Mouse (Mus musculus) embryonic facial prominence, embryonic 13.5 days (tissue): ENCODE measurements at regions not wholly inside any gene's neighbourhood (a gene's known extent, or its start where the extent isn't known, plus 50 kb on each side); places are given as distances from the start of the nearest gene placed in this dataset.

ENCODE experiments used
- ATAC-seq: fragments of 200-750 bp; cut with Nextera tagmentation; 2 replicates; pipeline ENCODE4 v1.8.0; 2017; ENCODE audit warnings: low read depth; ENCODE audit not compliant: insufficient number of reproducible peaks, insufficient read depth, low FRiP score, low TSS enrichment
- H3K27ac ChIP-seq: fragments of 300-500 bp; sonication (generic); 2 replicates; pipeline ENCODE4 v1.5.1; 2015; ENCODE audit warnings: moderate library complexity, mild to moderate bottlenecking, inconsistent platforms
- H3K27me3 ChIP-seq: fragments of 300-500 bp; sonication (generic); 2 replicates; pipeline ENCODE4 v1.6.1; 2015; ENCODE audit warnings: mild to moderate bottlenecking, inconsistent platforms
- H3K36me3 ChIP-seq: fragments of 300-500 bp; sonication (generic); 2 replicates; pipeline ENCODE4 v1.6.1; 2015; ENCODE audit warnings: mild to moderate bottlenecking, inconsistent platforms
- H3K4me1 ChIP-seq: fragments of 300-500 bp; sonication (generic); 2 replicates; pipeline ENCODE4 v1.6.1; 2015; ENCODE audit warnings: inconsistent platforms
- H3K4me2 ChIP-seq: fragments of 300-500 bp; sonication (generic); 2 replicates; pipeline ENCODE4 v1.6.1; 2015; ENCODE audit warnings: moderate library complexity, mild to moderate bottlenecking, inconsistent platforms
- H3K4me3 ChIP-seq: fragments of 300-500 bp; sonication (generic); 2 replicates; pipeline ENCODE4 v1.5.1; 2015; ENCODE audit warnings: mild to moderate bottlenecking, inconsistent platforms
- H3K9ac ChIP-seq: fragments of 300-500 bp; sonication (generic); 2 replicates; pipeline ENCODE4 v1.6.1; 2015; ENCODE audit warnings: mild to moderate bottlenecking, inconsistent platforms
- H3K9me3 ChIP-seq: fragments of 300-500 bp; sonication (generic); 2 replicates; pipeline ENCODE4 v1.6.1; 2016; ENCODE audit warnings: inconsistent platforms
- WGBS: fragments of 180-500 bp; shearing (Covaris S2); methylation state at CpG from one replicate; pipeline ENCODE4 v1.1.7; 2015; ENCODE audit warnings: mixed read lengths; 5-methylcytosine and 5-hydroxymethylcytosine counted together

GRCm38 (mm10) chr8:88019243-88020115, 60.1 kb upstream of the Zfp423 start:
- 77% methylated on average over 17 of the region's 17 CpGs for WGBS
- Histone ChIP-seq H3K36me3 (no peaks in the 10 kb centered on the region), H3K9me3 (peaks cover 4% of the 10 kb centered on the region; the same call in 1 of the 2 replicates), H3K9ac (no peak overlapping the region), H3K27ac (no peak overlapping the region), H3K4me2 (no peak overlapping the region), H3K4me1 (peaks cover 21% of the 10 kb centered on the region), H3K27me3 (no peaks in the 10 kb centered on the region), H3K4me3 (no peak overlapping the region)
- no peak for ATAC-seq

- Histone ChIP-seq H3K27me3 (no peaks in the 10 kb centered on the region), H3K4me1 (peaks cover 17% of the 10 kb centered on the region), H3K27ac (no peak overlapping the region), H3K4me2 (no peak overlapping the region), H3K9ac (no peak overlapping the region), H3K36me3 (no peaks in the 10 kb centered on the region), H3K9me3 (peaks cover 4% of the 10 kb centered on the region; the same call in 1 of the 2 replicates), H3K4me3 (no peak overlapping the region)
- 90% methylated on average over 4 of the region's 4 CpGs for WGBS
- no peak for ATAC-seq
Measured at GRCm38 (mm10) chr8:88018494-88018893, 59.1 kb upstream of the Zfp423 start.

GRCm38 (mm10) chr8:88012177-88012825, 52.9 kb upstream of the Zfp423 start:
- Histone ChIP-seq H3K27ac (no peak overlapping the region), H3K27me3 (no peaks in the 10 kb centered on the region), H3K9me3 (no peaks in the 10 kb centered on the region; the same call in 1 of the 2 replicates), H3K4me2 (no peak overlapping the region), H3K4me1 (peaks cover 12% of the 10 kb centered on the region; the same call in 1 of the 2 replicates), H3K36me3 (no peaks in the 10 kb centered on the region), H3K4me3 (no peak overlapping the region), H3K9ac (no peak overlapping the region)
- no peak for ATAC-seq
- WGBS = 46% methylated on average over 15 of the region's 15 CpGs

GRCm38 (mm10) chr8:88010566-88010965, 51.2 kb upstream of the Zfp423 start:
- no peak overlapping the region for H3K27ac ChIP-seq
- no peak overlapping the region for H3K4me3 ChIP-seq
- WGBS = 21% methylated on average over 3 of the region's 3 CpGs
- no peak overlapping the region for H3K9ac ChIP-seq
- H3K27me3 ChIP-seq = no peaks in the 10 kb centered on the region
- H3K4me1 ChIP-seq = peaks cover 12% of the 10 kb centered on the region; the same call in 1 of the 2 replicates
- no peak for ATAC-seq
- H3K4me2 ChIP-seq = no peak overlapping the region
- H3K9me3 ChIP-seq = no peaks in the 10 kb centered on the region; the same call in 1 of the 2 replicates
- H3K36me3 ChIP-seq = no peaks in the 10 kb centered on the region

GRCm38 (mm10) chr8:88009878-88010277, 50.5 kb upstream of the Zfp423 start:
- Histone ChIP-seq H3K9me3 (no peaks in the 10 kb centered on the region; the same call in 1 of the 2 replicates), H3K4me2 (no peak overlapping the region), H3K36me3 (no peaks in the 10 kb centered on the region), H3K4me3 (no peak overlapping the region), H3K27ac (no peak overlapping the region), H3K27me3 (no peaks in the 10 kb centered on the region), H3K4me1 (peaks cover 12% of the 10 kb centered on the region; the same call in 1 of the 2 replicates), H3K9ac (no peak overlapping the region)
- WGBS = 62% methylated on average over 3 of the region's 3 CpGs
- no peak for ATAC-seq
